Mouse (Mus musculus): ENCODE data around the gene Elane. TPM values are rescaled to one million over a fixed set of nuclear protein-coding genes. Genes with fewer than 3 reads are reported as not detected.

The Elane gene
- polyA plus RNA-seq, 1 experiment from 2014 or later: not detected

DNA sequence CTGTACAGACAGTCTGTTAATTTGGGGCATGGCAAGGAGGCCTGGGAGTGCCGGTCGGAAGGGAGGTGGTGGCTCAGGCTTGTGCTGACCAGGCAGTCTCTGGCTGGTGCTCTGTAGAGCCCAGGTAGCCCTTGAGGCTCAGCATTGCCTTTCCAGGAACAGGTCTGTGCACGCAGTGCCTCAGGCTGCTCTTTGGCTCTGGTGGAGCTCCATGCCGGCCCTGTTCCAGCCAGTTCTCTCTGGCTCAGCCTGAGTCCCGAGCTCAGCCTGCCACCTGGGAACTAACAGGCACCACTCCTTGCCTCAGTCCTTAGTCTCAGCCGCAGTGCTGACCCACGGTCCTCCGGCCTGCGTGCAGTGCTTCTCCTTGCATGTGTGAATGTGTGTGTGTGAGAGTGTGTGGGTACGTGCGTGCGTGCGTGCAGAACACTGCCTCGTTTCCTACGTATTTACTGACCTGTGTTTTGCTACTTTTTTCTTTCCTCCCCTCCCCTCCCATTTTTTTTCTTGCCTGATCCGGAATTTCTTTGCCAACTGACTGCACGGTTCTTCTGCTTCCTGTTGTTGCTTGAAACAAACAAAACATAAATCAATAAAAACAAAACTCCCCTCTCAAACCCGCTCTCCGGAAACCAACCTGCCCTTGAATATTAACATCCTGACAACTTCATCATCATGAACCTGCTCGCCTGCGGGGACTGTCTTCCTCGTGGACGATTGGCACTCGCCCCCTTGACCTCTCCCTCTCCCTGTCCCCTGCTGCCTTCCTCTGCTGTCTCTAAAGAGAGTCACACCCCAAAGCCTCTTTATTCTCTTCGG lies 24.6 kb upstream of the Elane start:
- ATAC-seq (replicated peaks; ENCODE audit: low FRiP score, low read depth) (peak; percentile 3; the same call in 1 of the 2 replicates), DNase-seq (ENCODE audit: low spot score) (no peak)
- H3K27me3 ChIP-seq (ENCODE audit: insufficient read depth, low read length): no peaks in the 10 kb centered on the region
- no peaks in the 10 kb centered on the region for H3K9me3 ChIP-seq (replicated peaks; ENCODE audit: low read length)
- H3K9ac ChIP-seq (ENCODE audit: low read depth, low read length): no peak overlapping the region
- WGBS: 41% methylated on average over 25 of the region's 25 CpGs
- H3K4me2 ChIP-seq (ENCODE audit: low read length): 0 out of 2 replicates have a peak overlapping the region, but pooled peaks have one; percentile 8
- no peak overlapping the region for H3K4me3 ChIP-seq (replicated peaks; ENCODE audit: low read depth, low read length)
- TF ChIP-seq CTCF (IDR thresholded peaks at IDR 0.05; ENCODE audit: low read depth): no peak
- H3K36me3 ChIP-seq (ENCODE audit: insufficient read depth, low read length): peaks cover 56% of the 10 kb centered on the region
- peaks cover 39% of the 10 kb centered on the region for H3K4me1 ChIP-seq (replicated peaks; ENCODE audit: insufficient read depth, low read length)
- H3K27ac ChIP-seq: peak overlapping the region; percentile 61

DNA sequence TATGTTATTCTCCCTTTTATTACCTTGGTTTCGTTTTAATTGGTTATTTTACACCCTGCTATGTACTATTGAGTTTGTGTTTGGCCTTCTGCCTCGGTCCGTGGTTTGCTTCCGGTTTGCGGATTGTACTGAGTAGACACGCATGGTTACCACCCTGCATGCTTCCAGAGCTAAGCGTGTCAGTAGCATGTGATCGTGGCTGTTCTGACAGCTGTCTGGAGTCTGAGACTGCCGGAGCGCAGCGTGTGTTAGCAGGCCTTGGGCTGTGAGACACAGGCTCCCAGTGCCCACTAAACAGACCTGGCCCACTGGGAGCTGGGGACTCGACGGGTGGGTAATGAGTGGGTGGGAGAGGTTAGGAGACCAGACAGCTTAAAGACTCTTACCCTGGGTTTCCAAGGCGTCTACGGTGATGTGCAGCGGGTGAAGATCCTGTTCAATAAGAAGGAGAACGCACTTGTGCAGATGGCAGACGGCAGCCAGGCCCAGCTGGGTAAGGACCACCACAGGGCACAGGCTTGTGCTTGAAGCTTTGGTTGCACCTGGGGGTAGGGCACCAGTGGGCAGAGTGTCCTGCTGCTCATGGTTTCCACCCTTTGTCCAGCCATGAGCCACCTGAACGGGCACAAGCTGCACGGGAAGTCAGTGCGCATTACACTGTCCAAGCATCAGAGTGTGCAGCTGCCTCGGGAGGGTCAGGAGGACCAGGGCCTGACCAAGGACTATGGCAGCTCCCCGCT lies 23.8 kb upstream of the Elane start:
- no peak overlapping the region for H3K9ac ChIP-seq (ENCODE audit: low read depth, low read length)
- TF ChIP-seq CTCF (IDR thresholded peaks at IDR 0.05; ENCODE audit: low read depth): no peak
- no peak overlapping the region for H3K4me3 ChIP-seq (replicated peaks; ENCODE audit: low read depth, low read length)
- peaks cover 37% of the 10 kb centered on the region for H3K4me1 ChIP-seq (replicated peaks; ENCODE audit: insufficient read depth, low read length)
- H3K9me3 ChIP-seq (replicated peaks; ENCODE audit: low read length): no peaks in the 10 kb centered on the region
- no peak for ATAC-seq (replicated peaks; ENCODE audit: low FRiP score, low read depth)
- no peaks in the 10 kb centered on the region for H3K27me3 ChIP-seq (ENCODE audit: insufficient read depth, low read length)
- no peak overlapping the region for H3K4me2 ChIP-seq (ENCODE audit: low read length)
- DNase-seq (ENCODE audit: low spot score): no peak
- H3K27ac ChIP-seq: 0 out of 2 replicates have a peak overlapping the region, but pooled peaks have one; percentile 2
- H3K36me3 ChIP-seq (ENCODE audit: insufficient read depth, low read length): peaks cover 56% of the 10 kb centered on the region
- 71% methylated on average over 23 of the region's 23 CpGs for WGBS

DNA sequence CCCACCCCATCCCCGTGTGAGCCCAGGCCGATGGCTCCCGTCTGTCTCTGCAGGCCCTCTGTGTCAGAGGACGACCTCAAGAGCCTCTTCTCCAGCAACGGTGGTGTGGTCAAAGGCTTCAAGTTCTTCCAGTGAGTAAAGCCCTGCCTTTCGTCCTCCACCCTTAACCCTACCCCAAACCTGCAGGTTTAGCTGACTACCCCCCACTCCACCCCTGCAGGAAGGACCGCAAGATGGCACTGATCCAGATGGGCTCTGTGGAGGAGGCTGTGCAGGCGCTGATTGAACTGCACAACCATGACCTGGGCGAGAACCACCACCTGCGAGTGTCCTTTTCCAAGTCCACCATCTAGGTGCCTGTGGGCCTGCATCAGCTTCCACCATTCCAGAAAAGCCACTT lies 23.1 kb upstream of the Elane start:
- Histone ChIP-seq H3K9ac (ENCODE audit: low read depth, low read length) (no peak overlapping the region), H3K4me1 (replicated peaks; ENCODE audit: insufficient read depth, low read length) (peaks cover 30% of the 10 kb centered on the region), H3K36me3 (ENCODE audit: insufficient read depth, low read length) (peaks cover 56% of the 10 kb centered on the region), H3K27ac (no peak overlapping the region), H3K4me2 (ENCODE audit: low read length) (no peak overlapping the region), H3K9me3 (replicated peaks; ENCODE audit: low read length) (no peaks in the 10 kb centered on the region), H3K27me3 (ENCODE audit: insufficient read depth, low read length) (no peaks in the 10 kb centered on the region), H3K4me3 (replicated peaks; ENCODE audit: low read depth, low read length) (no peak overlapping the region)
- ATAC-seq (replicated peaks; ENCODE audit: low FRiP score, low read depth) (no peak), DNase-seq (ENCODE audit: low spot score) (no peak)
- WGBS: 46% methylated on average over 10 of the region's 10 CpGs
- TF ChIP-seq CTCF (IDR thresholded peaks at IDR 0.05; ENCODE audit: low read depth): no peak

DNA sequence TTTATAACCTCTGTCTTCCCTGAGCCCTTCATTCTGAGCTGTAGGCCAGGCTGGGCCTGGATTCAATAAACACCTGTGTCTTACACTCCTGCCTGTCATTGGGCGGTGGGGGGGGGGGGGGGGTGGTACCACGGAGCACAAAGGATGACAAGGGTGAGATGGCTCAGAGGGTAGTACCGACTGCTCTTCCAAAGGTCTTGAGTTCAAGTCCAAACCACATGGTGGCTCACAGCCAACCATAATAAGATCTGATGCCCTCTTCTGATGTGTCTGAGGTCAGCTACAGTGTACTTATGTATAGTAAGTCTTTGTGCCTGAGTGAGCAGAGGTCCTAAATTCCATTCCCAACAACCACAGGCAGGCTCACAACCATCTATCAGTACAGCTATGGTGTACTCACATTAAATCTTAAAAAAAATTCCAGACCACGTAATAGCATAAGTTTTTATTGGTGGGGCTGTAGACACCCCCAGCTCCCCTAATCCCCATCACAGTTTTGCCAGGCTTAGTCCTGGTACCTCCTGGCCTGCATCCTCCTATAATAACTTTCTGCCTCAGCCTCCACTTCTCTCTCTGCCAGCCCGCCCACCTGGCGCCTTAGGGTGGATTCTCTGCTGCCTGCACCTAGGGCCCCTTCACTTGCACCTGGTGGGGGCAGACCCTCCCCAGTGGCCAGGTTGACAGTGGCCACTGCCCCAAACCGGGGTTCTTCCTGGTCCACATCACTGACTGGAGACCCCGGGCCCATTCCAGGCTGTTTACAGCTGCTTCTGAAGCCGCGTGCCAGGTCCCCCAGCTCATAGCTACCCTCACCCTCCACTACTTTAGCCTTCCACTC lies 21.5 kb upstream of the Elane start:
- peaks cover 44% of the 10 kb centered on the region for H3K36me3 ChIP-seq (ENCODE audit: insufficient read depth, low read length)

DNA sequence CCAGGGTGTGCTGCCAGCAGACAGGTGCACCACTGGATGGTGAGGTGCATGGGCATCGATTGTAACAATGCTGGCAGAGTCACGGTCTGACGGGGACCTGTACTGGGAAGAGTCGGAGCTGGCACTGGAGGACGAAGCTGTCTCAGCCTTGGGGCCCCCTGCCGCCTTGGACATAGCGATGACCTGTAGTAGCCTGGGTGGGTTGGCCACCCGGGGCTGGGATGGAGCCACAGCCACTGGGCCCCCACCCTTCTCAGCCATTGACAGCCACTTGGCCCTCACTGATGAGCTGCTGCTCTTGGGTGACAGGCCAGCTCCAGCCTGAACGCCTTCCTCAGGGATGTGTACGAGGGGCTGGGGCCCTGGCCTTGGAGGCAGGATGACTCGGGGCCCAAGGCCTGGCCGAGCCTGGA lies 20.9 kb upstream of the Elane start:
- Histone ChIP-seq H3K27me3 (ENCODE audit: insufficient read depth, low read length) (no peaks in the 10 kb centered on the region), H3K4me2 (ENCODE audit: low read length) (no peak overlapping the region), H3K4me1 (replicated peaks; ENCODE audit: insufficient read depth, low read length) (peaks cover 10% of the 10 kb centered on the region; the same call in 1 of the 2 replicates), H3K27ac (peak overlapping the region; percentile 21; the same call in 1 of the 2 replicates), H3K4me3 (replicated peaks; ENCODE audit: low read depth, low read length) (no peak overlapping the region), H3K9me3 (replicated peaks; ENCODE audit: low read length) (no peaks in the 10 kb centered on the region), H3K36me3 (ENCODE audit: insufficient read depth, low read length) (peaks cover 38% of the 10 kb centered on the region), H3K9ac (ENCODE audit: low read depth, low read length) (no peak overlapping the region)
- ATAC-seq (replicated peaks; ENCODE audit: low FRiP score, low read depth): peak; percentile 15
- no peak for DNase-seq (ENCODE audit: low spot score)
- no peak for TF ChIP-seq CTCF (IDR thresholded peaks at IDR 0.05; ENCODE audit: low read depth)
- 43% methylated on average over 12 of the region's 12 CpGs for WGBS

More for the DNA sequence above, 21.5 kb upstream of the Elane start:
- peaks cover 16% of the 10 kb centered on the region; the same call in 1 of the 2 replicates for H3K4me1 ChIP-seq (replicated peaks; ENCODE audit: insufficient read depth, low read length)
- 48% methylated on average over 10 of the region's 10 CpGs for WGBS
- ATAC-seq (replicated peaks; ENCODE audit: low FRiP score, low read depth) (no peak), DNase-seq (ENCODE audit: low spot score) (no peak)
- H3K27ac ChIP-seq: no peak overlapping the region
- no peak overlapping the region for H3K4me2 ChIP-seq (ENCODE audit: low read length)
- no peaks in the 10 kb centered on the region for H3K9me3 ChIP-seq (replicated peaks; ENCODE audit: low read length)
- H3K27me3 ChIP-seq (ENCODE audit: insufficient read depth, low read length): no peaks in the 10 kb centered on the region
- H3K9ac ChIP-seq (ENCODE audit: low read depth, low read length): no peak overlapping the region
- TF ChIP-seq CTCF (IDR thresholded peaks at IDR 0.05; ENCODE audit: low read depth): no peak
- no peak overlapping the region for H3K4me3 ChIP-seq (replicated peaks; ENCODE audit: low read depth, low read length)

Data from kidney, postnatal 0 days (tissue).